Mouse (Mus musculus) macrophage (primary cell): ENCODE data around the gene Foxp3. TPM values are rescaled to one million over a fixed set of nuclear protein-coding genes. Genes with fewer than 3 reads are reported as not detected.

ENCODE experiments used
- H3K27ac ChIP-seq: fragments of 350-480 bp; formaldehyde crosslinking; 2 replicates; pipeline ENCODE4 v1.9.0; 2021
- H3K36me3 ChIP-seq: fragments of 350-480 bp; formaldehyde crosslinking; 2 replicates; pipeline ENCODE4 v1.9.0; 2021; ENCODE audit errors: inconsistent target
- H3K4me3 ChIP-seq: fragments of 350-480 bp; formaldehyde crosslinking; 2 replicates; pipeline ENCODE4 v1.9.0; 2021; ENCODE audit errors: inconsistent target
- H3K79me2 ChIP-seq: fragments of 350-480 bp; formaldehyde crosslinking; 2 replicates; pipeline ENCODE4 v1.9.0; 2021; ENCODE audit errors: inconsistent target
- WGBS: methylation state at CpG from one replicate; pipeline ENCODE4 v1.1.7; 2026; ENCODE audit warnings: inconsistent platforms; ENCODE audit not compliant: missing documents; 5-methylcytosine and 5-hydroxymethylcytosine counted together
- polyA plus RNA-seq: library from polyadenylated mRNA; stranded (reverse); fragments of 250-400 nt; gene quantifications from 3 replicates; pipeline ENCODE4 v1.2.4, GENCODE M21; 2018; ENCODE audit warnings: inconsistent platforms
- total RNA-seq, 78 experiments: library from RNA; depleted of rRNA; stranded (reverse); fragments of 250-400 nt; gene quantifications; 1 replicate in 9 of 78; 2 replicates in 24 of 78; 3 replicates in 43 of 78; 4 replicates in 2 of 78; pipeline ENCODE4 v1.2.4; 2018; ENCODE audit warnings: inconsistent platforms in 56 of 78

Gene Foxp3
- total RNA-seq (2018; cell fraction: chromatin; rRNA removed): under 1 TPM in 1 of 26 experiments, not detected in 25; 0.27 TPM
- total RNA-seq (2018; cell fraction: cytosol; rRNA removed): under 1 TPM in 1 of 26 experiments, not detected in 25; 0.10 TPM
- total RNA-seq (2018; cell fraction: nucleus; rRNA removed): not detected
- 0.04 TPM in 1 of 3 replicates, not detected in the others for polyA plus RNA-seq

GRCm38 (mm10) chrX:7573176-7574086 is at the start of gene Foxp3:
Gene Foxp3 (plus strand): TSS chrX:7573644.
- WGBS: 44% methylated on average over 57 of the region's 72 CpGs
- no peaks in the 10 kb centered on the region; the same call in 1 of the 2 replicates for H3K79me2 ChIP-seq
- H3K36me3 ChIP-seq: no peaks in the 10 kb centered on the region
- H3K27ac ChIP-seq: no peak within 1 kb of the TSS
- H3K4me3 ChIP-seq: peak within 1 kb of the TSS; percentile 33

- WGBS: 74% methylated on average over 3 of the region's 3 CpGs
- Histone ChIP-seq H3K4me3 (no peak overlapping the region), H3K27ac (no peak overlapping the region), H3K79me2 (no peaks in the 10 kb centered on the region), H3K36me3 (no peaks in the 10 kb centered on the region)
These were observed 48.5 kb upstream of the Foxp3 start for GRCm38 (mm10) chrX:7524961-7525360.

GRCm38 (mm10) chrX:7553474-7553873 is 20.0 kb upstream of the Foxp3 start:
- 97% methylated on average over 3 of the region's 4 CpGs for WGBS
- no peak overlapping the region for H3K4me3 ChIP-seq

GRCm38 (mm10) chrX:7563076-7563475 is 10.4 kb upstream of the Foxp3 start:
- Histone ChIP-seq H3K4me3 (no peak overlapping the region), H3K79me2 (no peaks in the 10 kb centered on the region), H3K36me3 (no peaks in the 10 kb centered on the region), H3K27ac (no peak overlapping the region)
- WGBS: 36% methylated on average over 2 of the region's 2 CpGs

More at GRCm38 (mm10) chrX:7553474-7553873, 20.0 kb upstream of the Foxp3 start:
- Histone ChIP-seq H3K27ac (no peak overlapping the region), H3K79me2 (no peaks in the 10 kb centered on the region), H3K36me3 (no peaks in the 10 kb centered on the region)

- Histone ChIP-seq H3K27ac (no peak overlapping the region), H3K36me3 (no peaks in the 10 kb centered on the region), H3K79me2 (no peaks in the 10 kb centered on the region; the same call in 1 of the 2 replicates), H3K4me3 (no peak overlapping the region)
- 72% methylated on average over 6 of the region's 6 CpGs for WGBS
These were observed 7.1 kb upstream of the Foxp3 start for GRCm38 (mm10) chrX:7566352-7566751.

DNA sequence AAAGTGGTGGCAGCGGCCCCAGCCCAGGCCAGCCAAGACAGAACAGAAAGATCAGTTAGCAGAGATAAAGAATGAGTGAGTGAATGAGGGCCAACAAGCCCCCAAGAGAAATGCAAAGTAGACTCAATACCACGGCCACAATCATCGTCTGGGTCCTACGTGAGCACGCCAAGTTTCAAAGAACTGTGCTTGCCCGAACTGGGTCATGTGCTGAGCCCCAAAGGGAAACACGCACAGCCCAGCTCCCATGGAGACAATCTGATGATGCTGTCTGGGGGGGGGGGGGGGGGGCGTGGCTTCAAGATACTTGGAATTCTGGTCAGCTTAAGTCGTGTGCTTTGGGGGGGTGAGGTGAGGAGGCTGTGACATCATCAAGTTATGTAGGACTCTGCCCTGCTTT is 6.0 kb upstream of the Foxp3 start:
- 94% methylated on average over 7 of the region's 9 CpGs for WGBS

DNA sequence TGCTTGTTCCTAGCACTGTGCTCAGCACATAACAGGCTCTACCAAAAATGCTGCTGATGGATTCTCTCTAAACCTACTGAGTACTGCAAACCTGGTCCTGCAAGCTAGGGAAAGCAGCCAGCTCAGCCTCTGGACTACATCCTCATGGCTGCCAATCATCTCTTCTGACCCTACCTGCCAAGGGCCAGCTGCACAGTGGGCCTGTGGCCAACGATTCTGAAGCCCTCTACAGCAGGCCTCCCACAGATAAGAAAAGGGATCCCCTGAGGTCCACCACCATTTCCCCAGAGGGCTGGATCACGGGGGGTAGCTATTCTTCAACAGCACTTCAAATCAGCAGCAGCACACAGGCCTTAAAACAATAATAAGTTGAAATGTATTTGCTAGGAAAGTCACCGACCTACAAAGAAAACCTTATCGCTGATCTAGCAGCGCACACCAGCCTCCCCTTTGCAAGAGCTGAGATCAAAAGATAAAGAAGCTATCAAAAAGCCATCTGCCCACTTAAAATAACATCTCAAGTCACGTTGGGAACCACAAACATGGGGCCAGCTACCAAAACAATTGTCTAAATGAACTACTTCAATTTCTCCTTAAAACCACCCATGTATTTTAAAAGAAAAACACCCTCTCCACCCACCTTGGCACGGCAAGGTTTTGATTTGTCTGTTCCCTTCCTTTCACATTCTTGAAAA is 2.8 kb upstream of the Foxp3 start:
- no peaks in the 10 kb centered on the region for H3K36me3 ChIP-seq
- 64% methylated on average over 7 of the region's 7 CpGs for WGBS
- no peak overlapping the region for H3K27ac ChIP-seq
- no peaks in the 10 kb centered on the region; the same call in 1 of the 2 replicates for H3K79me2 ChIP-seq
- H3K4me3 ChIP-seq: no peak overlapping the region

More for the DNA sequence above, 6.0 kb upstream of the Foxp3 start:
- Histone ChIP-seq H3K27ac (no peak overlapping the region), H3K4me3 (no peak overlapping the region), H3K79me2 (no peaks in the 10 kb centered on the region; the same call in 1 of the 2 replicates), H3K36me3 (no peaks in the 10 kb centered on the region)

DNA sequence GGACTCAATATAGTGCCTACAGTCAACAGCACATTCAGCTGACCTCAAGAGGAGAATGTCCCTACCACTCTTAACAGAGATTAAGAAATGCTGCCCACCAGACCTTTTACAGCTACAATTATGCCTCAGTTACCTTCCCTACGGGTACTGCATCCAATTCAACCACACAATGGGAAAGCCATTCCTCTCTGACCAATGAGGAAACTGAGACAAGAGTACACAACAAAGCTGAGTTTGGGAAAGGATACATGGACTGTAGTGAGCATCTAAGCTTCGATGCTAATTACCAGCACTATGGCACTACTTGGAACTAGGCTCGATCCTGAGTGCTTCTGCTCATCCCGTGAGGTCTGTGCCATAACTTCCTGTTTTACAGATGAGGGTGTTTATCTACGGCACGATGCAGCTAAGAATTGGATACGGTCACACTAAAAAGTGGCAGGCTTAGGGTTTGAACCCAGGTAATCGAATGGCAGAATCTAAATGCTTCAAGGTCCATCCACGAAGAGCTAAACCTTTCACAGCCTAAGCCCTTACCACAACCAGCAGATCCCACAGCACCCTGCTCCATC is 1.8 kb upstream of the Foxp3 start:
- 73% methylated on average over 9 of the region's 9 CpGs for WGBS
- Histone ChIP-seq H3K27ac (no peak overlapping the region), H3K79me2 (no peaks in the 10 kb centered on the region; the same call in 1 of the 2 replicates), H3K4me3 (no peak overlapping the region), H3K36me3 (no peaks in the 10 kb centered on the region)

- 69% methylated on average over 8 of the region's 10 CpGs for WGBS
- Histone ChIP-seq H3K79me2 (no peaks in the 10 kb centered on the region; the same call in 1 of the 2 replicates), H3K36me3 (no peaks in the 10 kb centered on the region), H3K27ac (no peak overlapping the region), H3K4me3 (no peak overlapping the region)
These were observed 978 bp upstream of the Foxp3 start for GRCm38 (mm10) chrX:7572466-7572865.

- Histone ChIP-seq H3K4me3 (peak within 1 kb of the TSS; percentile 33), H3K27ac (no peak within 1 kb of the TSS), H3K36me3 (no peaks in the 10 kb centered on the region), H3K79me2 (no peaks in the 10 kb centered on the region; the same call in 1 of the 2 replicates)
- WGBS: 18% methylated on average over 38 of the region's 65 CpGs
These were observed 842 bp downstream of the Foxp3 start, which contains the start of gene Ppp1r3f for GRCm38 (mm10) chrX:7574087-7574884. Gene Ppp1r3f (minus strand): TSS chrX:7574283.

GRCm38 (mm10) chrX:7574885-7575231 is 1.4 kb downstream of the Foxp3 start:
- 25% methylated on average over 6 of the region's 6 CpGs for WGBS
- Histone ChIP-seq H3K27ac (no peak overlapping the region), H3K4me3 (peak overlapping the region; percentile 33), H3K79me2 (no peaks in the 10 kb centered on the region; the same call in 1 of the 2 replicates), H3K36me3 (no peaks in the 10 kb centered on the region)

- Histone ChIP-seq H3K79me2 (no peaks in the 10 kb centered on the region), H3K4me3 (no peak overlapping the region), H3K27ac (no peak overlapping the region), H3K36me3 (no peaks in the 10 kb centered on the region)
- 91% methylated on average over 2 of the region's 2 CpGs for WGBS
These were observed 7.7 kb downstream of the Foxp3 start for GRCm38 (mm10) chrX:7581151-7581550.

GRCm38 (mm10) chrX:7583881-7584280 is 10.4 kb downstream of the Foxp3 start:
- Histone ChIP-seq H3K4me3 (no peak overlapping the region), H3K36me3 (no peaks in the 10 kb centered on the region), H3K79me2 (no peaks in the 10 kb centered on the region), H3K27ac (no peak overlapping the region)
- WGBS: 95% methylated on average over 11 of the region's 11 CpGs

DNA sequence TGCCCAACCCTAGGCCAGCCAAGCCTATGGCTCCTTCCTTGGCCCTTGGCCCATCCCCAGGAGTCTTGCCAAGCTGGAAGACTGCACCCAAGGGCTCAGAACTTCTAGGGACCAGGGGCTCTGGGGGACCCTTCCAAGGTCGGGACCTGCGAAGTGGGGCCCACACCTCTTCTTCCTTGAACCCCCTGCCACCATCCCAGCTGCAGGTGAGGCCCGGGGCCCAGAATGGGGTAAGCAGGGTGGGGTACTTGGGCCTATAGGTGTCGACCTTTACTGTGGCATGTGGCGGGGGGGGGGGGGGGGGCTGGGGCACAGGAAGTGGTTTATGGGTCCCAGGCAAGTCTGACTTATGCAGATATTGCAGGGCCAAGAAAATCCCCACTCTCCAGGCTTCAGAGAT is 12.9 kb downstream of the Foxp3 start:
- Histone ChIP-seq H3K27ac (no peak overlapping the region), H3K4me3 (no peak overlapping the region), H3K79me2 (no peaks in the 10 kb centered on the region), H3K36me3 (no peaks in the 10 kb centered on the region)
- 94% methylated on average over 2 of the region's 5 CpGs for WGBS
